Mouse (Mus musculus): ENCODE results near the gene Ubl3.
A peak's percentile ranks its signal among the peaks of the same experiment; 100 is the strongest.

Ubl3 gene

GRCm38 (mm10) chr5:148552187-148553071 lies at the start of gene Ubl3:
TSS of gene Ubl3 (minus strand) at chr5:148552789.
- DNase-seq (ENCODE audit: low spot score) = peak; percentile 81

- no peak for DNase-seq (ENCODE audit: low spot score)
Observed at GRCm38 (mm10) chr5:148598376-148598775, 45.8 kb upstream of the Ubl3 start.

GRCm38 (mm10) chr5:148596086-148596753 lies 43.6 kb upstream of the Ubl3 start:
- DNase-seq (ENCODE audit: low spot score) = no peak

- DNase-seq (ENCODE audit: low spot score) = no peak
Observed at GRCm38 (mm10) chr5:148595459-148595751, 42.8 kb upstream of the Ubl3 start.

- no peak for DNase-seq (ENCODE audit: low spot score)
Observed at GRCm38 (mm10) chr5:148594693-148595458, 42.3 kb upstream of the Ubl3 start.

GRCm38 (mm10) chr5:148593607-148594006 lies 41.0 kb upstream of the Ubl3 start:
- no peak for DNase-seq (ENCODE audit: low spot score)

- DNase-seq (ENCODE audit: low spot score) = no peak
Observed at GRCm38 (mm10) chr5:148591448-148591862, 38.9 kb upstream of the Ubl3 start.

GRCm38 (mm10) chr5:148590603-148591447 lies 38.2 kb upstream of the Ubl3 start:
- DNase-seq (ENCODE audit: low spot score) = no peak

- DNase-seq (ENCODE audit: low spot score) = no peak
Observed at GRCm38 (mm10) chr5:148588987-148589386, 36.4 kb upstream of the Ubl3 start.

GRCm38 (mm10) chr5:148588142-148588650 lies 35.6 kb upstream of the Ubl3 start:
- DNase-seq (ENCODE audit: low spot score) = no peak

GRCm38 (mm10) chr5:148580388-148580985 lies 27.9 kb upstream of the Ubl3 start:
- DNase-seq (ENCODE audit: low spot score) = no peak

- DNase-seq (ENCODE audit: low spot score) = no peak
Observed at GRCm38 (mm10) chr5:148579156-148579555, 26.6 kb upstream of the Ubl3 start.

GRCm38 (mm10) chr5:148578353-148578752 lies 25.8 kb upstream of the Ubl3 start:
- DNase-seq (ENCODE audit: low spot score) = no peak

- no peak for DNase-seq (ENCODE audit: low spot score)
Observed at GRCm38 (mm10) chr5:148577278-148577677, 24.7 kb upstream of the Ubl3 start.

- DNase-seq (ENCODE audit: low spot score) = no peak
Observed at GRCm38 (mm10) chr5:148575163-148575562, 22.6 kb upstream of the Ubl3 start.

GRCm38 (mm10) chr5:148572676-148573075 lies 20.1 kb upstream of the Ubl3 start:
- no peak for DNase-seq (ENCODE audit: low spot score)

- no peak for DNase-seq (ENCODE audit: low spot score)
Observed at GRCm38 (mm10) chr5:148570571-148571304, 18.1 kb upstream of the Ubl3 start.

- DNase-seq (ENCODE audit: low spot score) = no peak
Observed at GRCm38 (mm10) chr5:148569444-148569843, 16.9 kb upstream of the Ubl3 start.

- no peak for DNase-seq (ENCODE audit: low spot score)
Observed at GRCm38 (mm10) chr5:148565636-148566035, 13.0 kb upstream of the Ubl3 start.

- DNase-seq (ENCODE audit: low spot score) = no peak
Observed at GRCm38 (mm10) chr5:148564073-148564472, 11.5 kb upstream of the Ubl3 start.

Data from urinary bladder, postnatal 10 days (tissue).